Mouse (Mus musculus) midbrain, embryonic 12.5 days (tissue): Measurements from ENCODE around the gene Itm2b. TPM values are rescaled to one million over a fixed set of nuclear protein-coding genes. Genes with fewer than 3 reads are reported as not detected.
A peak's percentile ranks its signal among the peaks of the same experiment; 100 is the strongest.

Experiments
- ATAC-seq: fragments of 200-750 bp; cut with Nextera tagmentation; 2 replicates; pipeline ENCODE4 v1.8.0; 2017; ENCODE audit warnings: low read depth, moderate TSS enrichment, moderate library complexity; ENCODE audit not compliant: low FRiP score
- H3K27ac ChIP-seq: fragments of 300-500 bp; sonication (generic); replicated peaks from 2 replicates; pipeline ENCODE4 v1.5.1; 2016; ENCODE audit warnings: mild to moderate bottlenecking
- H3K27me3 ChIP-seq: fragments of 300-500 bp; sonication (generic); 2 replicates; pipeline ENCODE4 v1.6.1; 2016; ENCODE audit warnings: mild to moderate bottlenecking
- H3K36me3 ChIP-seq: fragments of 300-500 bp; sonication (generic); 2 replicates; pipeline ENCODE4 v1.6.1; 2016
- H3K4me1 ChIP-seq: fragments of 300-500 bp; sonication (generic); 2 replicates; pipeline ENCODE4 v1.6.1; 2016
- H3K4me2 ChIP-seq: fragments of 300-500 bp; sonication (generic); replicated peaks from 2 replicates; pipeline ENCODE4 v1.6.1; 2016; ENCODE audit warnings: mild to moderate bottlenecking, moderate library complexity
- H3K4me3 ChIP-seq: fragments of 300-500 bp; sonication (generic); 2 replicates; pipeline ENCODE4 v1.5.1; 2016; ENCODE audit warnings: mild to moderate bottlenecking
- H3K9ac ChIP-seq: fragments of 300-500 bp; sonication (generic); replicated peaks from 2 replicates; pipeline ENCODE4 v1.6.1; 2016; ENCODE audit warnings: mild to moderate bottlenecking, moderate library complexity
- H3K9me3 ChIP-seq: fragments of 300-500 bp; sonication (generic); 2 replicates; pipeline ENCODE4 v1.6.1; 2016; ENCODE audit warnings: mild to moderate bottlenecking
- WGBS: fragments of 180-500 bp; shearing (Covaris S2); methylation state at CpG from one replicate; pipeline ENCODE4 v1.1.7; 2016; 5-methylcytosine and 5-hydroxymethylcytosine counted together
- polyA plus RNA-seq: library from polyadenylated mRNA; unstranded; fragments of >200 nt; fragmentation: Nextera tagmentation; extraction: Ambion mirVana; gene quantifications from 2 replicates; pipeline ENCODE4 v1.2.1, GENCODE M21; 2016

Gene Itm2b
- polyA plus RNA-seq, 1 experiment from 2014 or later = 367 TPM

GRCm38 (mm10) chr14:73354700-73355099 is 30.4 kb downstream of the Itm2b start:
- no peak overlapping the region for H3K4me3 ChIP-seq
- no peaks in the 10 kb centered on the region for H3K27me3 ChIP-seq
- no peak overlapping the region for H3K9ac ChIP-seq
- peaks cover 13% of the 10 kb centered on the region for H3K36me3 ChIP-seq
- no peak for ATAC-seq
- no peaks in the 10 kb centered on the region for H3K9me3 ChIP-seq
- 92% methylated on average over 8 of the region's 8 CpGs for WGBS
- no peak overlapping the region for H3K4me2 ChIP-seq
- no peak overlapping the region for H3K27ac ChIP-seq
- 0 out of 2 replicates have a peak, but pooled peaks cover 2% of the 10 kb centered on the region for H3K4me1 ChIP-seq

GRCm38 (mm10) chr14:73351118-73351517 is 34.0 kb downstream of the Itm2b start:
- 91% methylated on average over 5 of the region's 5 CpGs for WGBS
- no peak overlapping the region for H3K27ac ChIP-seq

GRCm38 (mm10) chr14:73350029-73350428 is 35.1 kb downstream of the Itm2b start:
- H3K36me3 ChIP-seq = no peaks in the 10 kb centered on the region
- ATAC-seq = no peak
- no peak overlapping the region for H3K9ac ChIP-seq
- H3K27ac ChIP-seq = no peak overlapping the region
- H3K4me3 ChIP-seq = no peak overlapping the region
- H3K4me1 ChIP-seq = 0 out of 2 replicates have a peak, but pooled peaks cover 2% of the 10 kb centered on the region
- H3K9me3 ChIP-seq = no peaks in the 10 kb centered on the region
- no peaks in the 10 kb centered on the region for H3K27me3 ChIP-seq
- H3K4me2 ChIP-seq = no peak overlapping the region
- 41% methylated on average over 1 of the region's 1 CpGs for WGBS

More at GRCm38 (mm10) chr14:73351118-73351517, 34.0 kb downstream of the Itm2b start:
- no peaks in the 10 kb centered on the region for H3K9me3 ChIP-seq
- H3K9ac ChIP-seq = no peak overlapping the region
- H3K27me3 ChIP-seq = no peaks in the 10 kb centered on the region
- no peak for ATAC-seq
- no peaks in the 10 kb centered on the region for H3K36me3 ChIP-seq
- no peak overlapping the region for H3K4me2 ChIP-seq
- H3K4me3 ChIP-seq = no peak overlapping the region
- 0 out of 2 replicates have a peak, but pooled peaks cover 2% of the 10 kb centered on the region for H3K4me1 ChIP-seq

GRCm38 (mm10) chr14:73349061-73349670 is 35.9 kb downstream of the Itm2b start:
- 63% methylated on average over 7 of the region's 7 CpGs for WGBS
- Histone ChIP-seq H3K4me3 (no peak overlapping the region), H3K4me1 (0 out of 2 replicates have a peak, but pooled peaks cover 2% of the 10 kb centered on the region), H3K4me2 (no peak overlapping the region), H3K9me3 (no peaks in the 10 kb centered on the region), H3K9ac (no peak overlapping the region), H3K27ac (no peak overlapping the region), H3K36me3 (no peaks in the 10 kb centered on the region), H3K27me3 (no peaks in the 10 kb centered on the region)
- ATAC-seq = no peak

- Histone ChIP-seq H3K36me3 (no peaks in the 10 kb centered on the region), H3K4me3 (no peak overlapping the region), H3K27ac (no peak overlapping the region), H3K9me3 (no peaks in the 10 kb centered on the region), H3K4me1 (0 out of 2 replicates have a peak, but pooled peaks cover 2% of the 10 kb centered on the region), H3K4me2 (no peak overlapping the region), H3K9ac (no peak overlapping the region), H3K27me3 (no peaks in the 10 kb centered on the region)
- WGBS = 92% methylated on average over 9 of the region's 9 CpGs
- no peak for ATAC-seq
Observed at GRCm38 (mm10) chr14:73347302-73347701, 37.8 kb downstream of the Itm2b start.

GRCm38 (mm10) chr14:73345614-73346013 is 39.5 kb downstream of the Itm2b start:
- Histone ChIP-seq H3K9ac (no peak overlapping the region), H3K27me3 (no peaks in the 10 kb centered on the region), H3K4me1 (0 out of 2 replicates have a peak, but pooled peaks cover 2% of the 10 kb centered on the region), H3K27ac (no peak overlapping the region), H3K36me3 (no peaks in the 10 kb centered on the region), H3K9me3 (no peaks in the 10 kb centered on the region), H3K4me3 (no peak overlapping the region), H3K4me2 (no peak overlapping the region)
- no peak for ATAC-seq
- 94% methylated on average over 4 of the region's 4 CpGs for WGBS

- no peak overlapping the region for H3K27ac ChIP-seq
- no peak for ATAC-seq
- no peaks in the 10 kb centered on the region; the same call in 1 of the 2 replicates for H3K4me1 ChIP-seq
- no peaks in the 10 kb centered on the region for H3K9me3 ChIP-seq
- no peaks in the 10 kb centered on the region for H3K36me3 ChIP-seq
- WGBS = 67% methylated on average over 6 of the region's 6 CpGs
- H3K4me3 ChIP-seq = no peak overlapping the region
- no peak overlapping the region for H3K4me2 ChIP-seq
- H3K27me3 ChIP-seq = no peaks in the 10 kb centered on the region
- no peak overlapping the region for H3K9ac ChIP-seq
Observed at GRCm38 (mm10) chr14:73340051-73340755, 44.9 kb downstream of the Itm2b start.

GRCm38 (mm10) chr14:73339615-73340014 is 45.5 kb downstream of the Itm2b start:
- H3K4me3 ChIP-seq = no peak overlapping the region
- WGBS = 82% methylated on average over 3 of the region's 3 CpGs

GRCm38 (mm10) chr14:73336316-73337080 is 48.6 kb downstream of the Itm2b start:
- Histone ChIP-seq H3K27me3 (no peaks in the 10 kb centered on the region), H3K4me3 (no peak overlapping the region), H3K9ac (no peak overlapping the region), H3K9me3 (no peaks in the 10 kb centered on the region), H3K27ac (no peak overlapping the region), H3K36me3 (no peaks in the 10 kb centered on the region), H3K4me2 (no peak overlapping the region), H3K4me1 (no peaks in the 10 kb centered on the region; the same call in 1 of the 2 replicates)
- no peak for ATAC-seq
- WGBS = 84% methylated on average over 6 of the region's 6 CpGs

More at GRCm38 (mm10) chr14:73339615-73340014, 45.5 kb downstream of the Itm2b start:
- ATAC-seq = no peak
- Histone ChIP-seq H3K9ac (no peak overlapping the region), H3K27ac (no peak overlapping the region), H3K36me3 (no peaks in the 10 kb centered on the region), H3K9me3 (no peaks in the 10 kb centered on the region), H3K4me1 (no peaks in the 10 kb centered on the region; the same call in 1 of the 2 replicates), H3K27me3 (no peaks in the 10 kb centered on the region), H3K4me2 (no peak overlapping the region)

GRCm38 (mm10) chr14:73334926-73335805 is 49.9 kb downstream of the Itm2b start:
- H3K27ac ChIP-seq = 0 out of 2 replicates have a peak overlapping the region, but pooled peaks have one; percentile 15
- no peaks in the 10 kb centered on the region for H3K27me3 ChIP-seq
- no peaks in the 10 kb centered on the region for H3K9me3 ChIP-seq
- peak; percentile 54; the same call in 1 of the 2 replicates for ATAC-seq
- no peak overlapping the region for H3K4me2 ChIP-seq
- H3K36me3 ChIP-seq = no peaks in the 10 kb centered on the region
- no peak overlapping the region for H3K9ac ChIP-seq
- H3K4me3 ChIP-seq = no peak overlapping the region
- no peaks in the 10 kb centered on the region; the same call in 1 of the 2 replicates for H3K4me1 ChIP-seq
- WGBS = 66% methylated on average over 22 of the region's 22 CpGs

- no peaks in the 10 kb centered on the region for H3K27me3 ChIP-seq
- no peak overlapping the region for H3K4me3 ChIP-seq
- H3K9ac ChIP-seq = no peak overlapping the region
- H3K27ac ChIP-seq = no peak overlapping the region
- WGBS = 96% methylated on average over 3 of the region's 3 CpGs
- no peaks in the 10 kb centered on the region for H3K36me3 ChIP-seq
- no peak for ATAC-seq
- no peaks in the 10 kb centered on the region for H3K9me3 ChIP-seq
- no peaks in the 10 kb centered on the region; the same call in 1 of the 2 replicates for H3K4me1 ChIP-seq
- no peak overlapping the region for H3K4me2 ChIP-seq
Observed at GRCm38 (mm10) chr14:73333880-73334279, 51.2 kb downstream of the Itm2b start.
